Mouse (Mus musculus): ENCODE data around the gene Grk5.
"Not testable (repeated sequence)": the region's sequence is repeated elsewhere in the genome, so short reads cannot be mapped to it uniquely, and the experiment has no call there.

Grk5 gene

DNA sequence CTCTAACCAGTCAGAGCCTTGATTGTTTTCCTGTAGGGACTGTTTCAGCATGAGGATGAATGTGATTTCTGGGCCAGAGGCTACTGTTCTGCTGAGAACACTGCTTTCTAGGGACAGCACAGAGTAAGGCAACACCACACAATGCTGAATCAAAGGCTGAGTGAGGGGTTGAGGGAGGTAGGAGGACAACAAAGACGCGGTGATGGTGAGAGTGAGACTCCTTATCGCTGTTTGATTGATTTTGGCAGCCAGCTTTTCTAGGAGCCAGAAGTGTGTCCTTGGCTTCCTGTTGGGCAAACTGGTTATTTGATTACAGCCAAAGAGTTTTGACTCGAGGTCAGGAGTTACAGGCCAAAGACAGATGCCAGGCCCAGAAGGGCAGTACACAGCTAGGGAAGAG lies 25.7 kb downstream of the Grk5 start:
- DNase-seq, result no peak

- DNase-seq, result no peak
Observed at GRCm38 (mm10) chr19:60915862-60916261, 26.3 kb downstream of the Grk5 start.

- DNase-seq, result no peak
Observed at GRCm38 (mm10) chr19:60916869-60917570, 27.5 kb downstream of the Grk5 start.

GRCm38 (mm10) chr19:60924534-60924933 lies 35.0 kb downstream of the Grk5 start:
- DNase-seq, result not testable (repeated sequence)

- DNase-seq, result no peak
Observed at GRCm38 (mm10) chr19:60935001-60935400, 45.5 kb downstream of the Grk5 start.

- DNase-seq, result peak; percentile 18 to 36
Observed at GRCm38 (mm10) chr19:60939954-60940379, 50.4 kb downstream of the Grk5 start.

DNA sequence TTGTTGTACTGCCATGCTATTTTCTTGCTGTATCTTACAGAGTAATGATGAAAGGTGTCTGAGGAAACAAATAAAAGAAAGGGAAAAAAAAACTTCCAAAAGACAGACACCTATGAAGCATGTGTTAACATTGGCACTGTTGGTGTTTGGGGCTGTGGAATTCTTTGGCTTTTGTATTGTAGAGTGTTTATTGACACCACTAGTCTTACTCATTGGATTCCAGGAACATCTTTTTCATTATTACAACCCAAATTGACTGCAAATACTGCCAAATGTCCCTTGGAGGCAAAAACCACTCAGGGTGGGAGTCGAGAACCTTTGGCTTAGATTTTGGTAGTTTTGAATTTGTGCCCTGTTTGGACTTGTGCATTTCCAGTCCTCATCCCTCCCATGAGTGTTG lies 51.3 kb downstream of the Grk5 start:
- no peak for DNase-seq

GRCm38 (mm10) chr19:60945801-60946311 lies 56.3 kb downstream of the Grk5 start:
- DNase-seq, result peak; percentile 32 to 59

GRCm38 (mm10) chr19:60946656-60947055 lies 57.1 kb downstream of the Grk5 start:
- peak in 1 of 2 experiments; percentile 18 for DNase-seq

- DNase-seq, result no peak
Observed at GRCm38 (mm10) chr19:60948996-60949395, 59.4 kb downstream of the Grk5 start.

DNA sequence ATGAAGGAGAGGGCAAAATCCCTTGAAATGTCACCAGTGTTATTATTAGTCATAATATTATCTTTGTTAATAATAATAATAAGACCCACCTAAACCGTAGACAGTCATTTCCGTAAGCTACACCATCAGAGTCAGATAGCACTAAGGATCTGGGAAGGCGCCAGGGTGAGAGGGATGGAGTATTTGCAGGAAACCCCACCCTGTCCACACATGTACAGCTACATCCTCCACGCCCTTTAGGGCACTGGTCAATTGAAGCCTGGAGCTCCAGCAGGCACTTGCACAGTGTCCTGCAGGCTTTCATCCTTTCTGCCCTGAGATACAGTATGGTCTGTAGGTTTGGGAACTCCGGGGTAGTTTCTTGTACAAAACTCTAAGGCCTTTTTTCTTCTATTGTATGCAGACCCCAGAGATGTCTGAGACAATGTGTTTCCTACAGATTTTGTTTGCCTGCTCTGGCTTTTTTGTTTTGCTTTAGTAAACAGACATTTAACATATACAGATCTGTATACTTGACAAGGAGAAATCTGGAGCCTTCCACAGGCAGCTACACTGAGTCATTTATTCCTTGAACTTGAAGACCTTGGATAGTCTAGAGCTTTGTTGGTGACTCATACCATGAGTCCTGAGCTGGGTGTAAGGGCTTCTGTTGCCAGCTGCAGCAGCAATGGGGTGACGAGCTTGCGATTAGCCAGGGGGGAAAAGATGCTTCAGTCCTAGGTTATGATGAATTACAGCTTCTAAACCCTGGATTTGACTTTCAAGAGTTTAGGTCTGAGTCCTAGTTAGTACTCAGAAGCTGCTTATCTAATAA lies 60.7 kb downstream of the Grk5 start:
- DNase-seq, result peak; percentile 25 to 54

GRCm38 (mm10) chr19:60955131-60955530 lies 65.6 kb downstream of the Grk5 start:
- no peak for DNase-seq

- no peak for DNase-seq
Observed at GRCm38 (mm10) chr19:60955712-60956111, 66.2 kb downstream of the Grk5 start.

DNA sequence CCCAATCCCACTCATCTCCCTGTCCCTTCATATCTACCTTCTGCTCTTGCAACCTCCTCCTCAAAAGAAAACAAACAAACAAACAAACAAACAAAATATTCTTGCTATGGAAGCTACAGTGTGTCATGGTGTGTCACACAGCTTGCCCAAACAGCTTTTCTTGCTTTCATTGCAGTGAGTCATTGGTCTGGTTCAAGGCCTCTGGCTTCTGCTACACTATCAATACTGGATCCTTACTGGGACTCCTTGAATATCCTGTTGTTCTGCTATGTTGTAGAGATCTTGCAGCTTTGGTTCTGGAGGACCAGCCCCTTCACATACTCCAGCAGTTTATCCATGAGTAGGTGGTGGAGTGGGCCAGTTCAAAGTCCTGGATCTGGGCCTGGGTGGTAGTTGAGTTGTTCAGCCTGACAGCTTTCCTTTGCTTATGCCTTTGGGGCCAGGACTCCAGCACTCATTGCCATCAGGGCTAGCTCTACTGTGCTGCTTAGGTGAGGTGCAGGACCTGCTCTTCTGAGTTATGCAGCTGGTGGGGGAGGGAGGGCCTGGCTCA lies 66.7 kb downstream of the Grk5 start:
- DNase-seq, result no peak

DNA sequence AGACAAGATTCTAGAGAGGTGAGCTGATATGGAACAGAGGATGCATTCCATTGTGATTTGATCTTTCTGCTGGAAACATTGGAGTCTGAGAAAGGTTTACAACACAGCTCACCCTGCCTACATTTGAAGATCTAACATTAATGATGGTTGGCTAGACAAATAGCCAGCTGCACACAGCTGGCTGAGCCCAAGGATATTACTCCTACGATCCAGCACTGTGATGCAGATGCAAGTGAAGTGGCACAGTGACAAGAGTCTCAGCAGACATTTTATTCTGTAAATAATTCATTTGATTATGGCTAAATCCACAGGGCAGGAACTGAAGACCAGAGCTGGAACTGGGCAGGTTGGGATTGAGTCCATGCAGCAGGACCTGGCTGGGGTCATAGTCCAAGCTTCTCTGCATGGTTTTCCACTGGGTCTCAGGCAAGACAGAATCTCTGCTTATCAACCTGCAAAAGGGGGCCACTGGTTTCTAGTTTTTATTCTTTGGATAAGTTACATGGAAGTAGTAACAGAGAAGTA lies 70.2 kb downstream of the Grk5 start:
- peak in 1 of 2 experiments; percentile 28 for DNase-seq

- no peak for DNase-seq
Observed at GRCm38 (mm10) chr19:60962358-60963061, 73.0 kb downstream of the Grk5 start.

- DNase-seq, result no peak
Observed at GRCm38 (mm10) chr19:60967909-60968308, 78.4 kb downstream of the Grk5 start.

GRCm38 (mm10) chr19:60970406-60970805 lies 80.9 kb downstream of the Grk5 start:
- DNase-seq, result no peak

DNA sequence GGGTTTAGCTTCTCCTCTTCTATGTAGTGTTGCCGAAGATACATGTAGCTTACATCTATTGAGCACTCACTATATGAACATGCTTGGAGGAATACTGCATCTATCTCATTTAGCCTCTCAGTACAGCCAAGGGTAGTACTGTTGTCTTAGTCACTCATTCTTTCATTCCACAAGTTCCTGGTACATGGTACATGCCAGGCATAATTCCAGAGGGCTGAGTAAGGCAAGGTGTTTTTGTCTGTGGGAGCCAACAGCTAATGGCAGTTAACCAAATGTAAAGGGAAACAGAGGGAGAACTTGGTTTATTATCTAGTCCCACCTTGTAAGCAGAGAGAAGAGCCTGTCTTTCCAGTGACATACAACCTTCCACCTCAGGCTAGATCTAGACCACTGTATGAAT lies 82.0 kb downstream of the Grk5 start:
- no peak for DNase-seq

DNA sequence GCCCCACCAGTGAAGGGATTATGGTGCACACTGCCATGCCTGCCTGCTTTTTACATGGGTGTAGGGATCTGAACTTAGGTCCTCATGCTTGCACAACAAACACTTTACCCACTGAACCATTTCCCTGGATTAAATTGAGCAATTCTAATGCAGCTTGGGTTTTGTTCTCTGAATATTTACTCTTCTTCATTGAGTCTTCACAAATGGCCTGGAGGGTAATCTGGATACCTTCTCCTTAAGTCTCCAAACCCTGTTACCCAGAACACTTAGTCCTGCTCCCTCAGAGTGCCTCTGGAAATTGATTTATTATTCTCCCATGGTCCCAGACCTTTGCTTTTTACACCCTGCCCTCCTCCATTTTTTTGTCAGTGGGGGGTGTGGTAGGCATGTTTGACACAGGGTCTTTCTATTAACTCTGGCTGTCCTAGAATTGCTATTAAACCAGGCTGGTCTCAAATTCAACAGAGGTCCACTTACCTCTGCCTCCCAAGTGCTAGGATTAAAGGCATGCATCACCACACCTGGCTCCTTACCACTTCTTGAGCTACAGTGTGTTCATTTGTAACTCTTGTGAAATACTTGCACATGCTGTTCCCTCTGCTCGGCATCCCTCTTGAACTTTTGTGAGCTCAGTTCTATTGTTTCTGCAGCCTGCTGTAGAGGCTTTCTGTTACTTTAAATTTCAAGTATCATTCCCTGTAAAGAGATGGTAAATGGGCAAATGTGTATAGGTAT lies 82.9 kb downstream of the Grk5 start:
- no peak for DNase-seq

- no peak for DNase-seq
Observed at GRCm38 (mm10) chr19:60973508-60973907, 84.0 kb downstream of the Grk5 start.

DNA sequence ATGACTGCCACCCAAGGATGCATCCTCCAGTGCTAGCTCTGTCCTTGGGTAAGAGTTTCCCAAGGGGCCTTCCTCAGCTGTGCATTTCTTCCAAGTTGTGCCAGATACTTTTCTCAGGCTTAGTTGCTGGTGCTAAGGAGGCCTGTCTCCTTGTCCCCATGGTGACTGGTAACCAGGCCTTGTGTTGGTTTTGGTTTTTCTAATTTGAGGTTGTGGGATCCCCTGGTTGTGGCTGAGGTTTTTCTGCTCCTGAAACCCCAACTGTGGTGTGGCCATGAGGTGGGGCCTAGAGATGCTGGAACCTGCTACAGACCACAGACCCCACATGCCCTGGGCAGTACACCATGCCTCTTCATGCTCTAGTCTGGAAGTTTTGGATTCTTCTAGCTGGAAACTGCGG lies 90.0 kb downstream of the Grk5 start:
- no peak for DNase-seq

Data from kidney, adult 8-10 months (tissue).